Mouse (Mus musculus) CH12.LX (cell line): ENCODE data around the gene Phkg1. TPM values are rescaled to one million over a fixed set of nuclear protein-coding genes. Genes with fewer than 3 reads are reported as not detected.
A peak's percentile ranks its signal among the peaks of the same experiment; 100 is the strongest.

Source experiments
- DNase-seq: peaks from one replicate; pipeline ENCODE4 v3.0.0-alpha.2; 2013; ENCODE audit errors: extremely low read depth
- H3K27ac ChIP-seq: 2 replicates; pipeline ENCODE4 v1.5.1; 2012; ENCODE audit warnings: low read depth, mild to moderate bottlenecking, control low read depth, moderate library complexity; ENCODE audit not compliant: insufficient read depth
- H3K27me3 ChIP-seq: replicated peaks from 2 replicates; pipeline ENCODE3; 2012; ENCODE audit warnings: inconsistent platforms
- H3K36me3 ChIP-seq, 2 experiments: replicated peaks in 1 of 2; 2 replicates each; pipeline versions ENCODE3 to v1.6.1; 2012; ENCODE audit warnings: inconsistent platforms in 1 of 2, low read length in 1 of 2, mild to moderate bottlenecking in 1 of 2, mixed read lengths in 1 of 2, moderate library complexity in 1 of 2; ENCODE audit not compliant: control insufficient read depth in 1 of 2, insufficient read depth in 1 of 2
- H3K4me1 ChIP-seq, 2 experiments: 2 replicates each; pipeline ENCODE4 v1.6.1; 2012; ENCODE audit warnings: inconsistent platforms in 1 of 2, moderate library complexity in 1 of 2; ENCODE audit not compliant: insufficient read depth in 2 of 2, control insufficient read depth in 1 of 2
- H3K4me2 ChIP-seq: 2 replicates; pipeline ENCODE4 v1.6.1; 2012; ENCODE audit warnings: low read depth, mild to moderate bottlenecking, control low read depth; ENCODE audit not compliant: poor library complexity, insufficient read depth, severe bottlenecking
- H3K4me3 ChIP-seq, 3 experiments: fragments of 150-350 bp in 1 of 3; sonication (generic) in 1 of 3; replicated peaks in 1 of 3; 2 replicates each; pipeline versions ENCODE3 to v1.5.1; 2011 to 2012; ENCODE audit warnings: low read depth in 2 of 3, low read length in 2 of 3, mild to moderate bottlenecking in 2 of 3, moderate library complexity in 2 of 3, control low read depth in 1 of 3, improper control_type of control experiment in 1 of 3, inconsistent platforms in 1 of 3, mixed read lengths in 1 of 3; ENCODE audit not compliant: poor library complexity in 1 of 3
- H3K79me2 ChIP-seq: replicated peaks from 2 replicates; pipeline ENCODE4 v1.6.1; 2012; ENCODE audit warnings: mild to moderate bottlenecking, moderate library complexity; ENCODE audit not compliant: control insufficient read depth, poor library complexity, insufficient read depth, severe bottlenecking; ENCODE audit errors: extremely low read depth
- H3K9ac ChIP-seq: 2 replicates; pipeline ENCODE4 v1.6.1; 2012; ENCODE audit warnings: low read depth, mild to moderate bottlenecking, control low read depth, moderate library complexity; ENCODE audit not compliant: insufficient read depth
- H3K9me3 ChIP-seq: replicated peaks from 2 replicates; pipeline ENCODE3; 2012; ENCODE audit warnings: low read length, inconsistent platforms, mixed read lengths
- BHLHE40 ChIP-seq: IDR thresholded peaks from 2 replicates; pipeline ENCODE4 v1.6.1; 2011; ENCODE audit warnings: mild to moderate bottlenecking, low read depth, low read length, improper control_type of control experiment
- CHD1 ChIP-seq: IDR thresholded peaks from 2 replicates; pipeline ENCODE4 v1.6.1; 2012; ENCODE audit warnings: low read depth, low read length, improper control_type of control experiment, inconsistent platforms
- CHD2 ChIP-seq: IDR thresholded peaks from 2 replicates; pipeline ENCODE4 v1.6.1; 2011; ENCODE audit warnings: low read length, improper control_type of control experiment
- ELF1 ChIP-seq: IDR thresholded peaks from 2 replicates; pipeline ENCODE4 v1.6.1; 2014; ENCODE audit warnings: low read depth, mild to moderate bottlenecking, inconsistent platforms, low read length, improper control_type of control experiment
- GABPA ChIP-seq: IDR thresholded peaks from 2 replicates; pipeline ENCODE4 v1.6.1; 2012; ENCODE audit warnings: low read depth, low read length, improper control_type of control experiment, inconsistent platforms; ENCODE audit not compliant: insufficient replicate concordance
- HCFC1 ChIP-seq: IDR thresholded peaks from 2 replicates; pipeline ENCODE4 v1.6.1; 2012; ENCODE audit warnings: low read depth, mild to moderate bottlenecking, inconsistent platforms, low read length, improper control_type of control experiment
- JUN ChIP-seq: IDR thresholded peaks from 2 replicates; pipeline ENCODE4 v1.6.1; 2011; ENCODE audit warnings: low read depth, mild to moderate bottlenecking, low read length, improper control_type of control experiment, moderate library complexity; ENCODE audit not compliant: insufficient read depth
- MAFK ChIP-seq: IDR thresholded peaks from 2 replicates; pipeline ENCODE4 v1.6.1; 2011; ENCODE audit warnings: low read length, improper control_type of control experiment; ENCODE audit not compliant: insufficient replicate concordance
- MAX ChIP-seq: IDR thresholded peaks from 2 replicates; pipeline ENCODE4 v1.6.1; 2011; ENCODE audit warnings: low read length, improper control_type of control experiment
- MAZ ChIP-seq: IDR thresholded peaks from 2 replicates; pipeline ENCODE4 v1.6.1; 2012; ENCODE audit warnings: low read depth, mild to moderate bottlenecking, inconsistent platforms, low read length, improper control_type of control experiment, moderate library complexity
- MEF2A ChIP-seq: IDR thresholded peaks from 2 replicates; pipeline ENCODE4 v1.6.1; 2014; ENCODE audit warnings: low read depth, mild to moderate bottlenecking, inconsistent platforms, low read length, improper control_type of control experiment, borderline replicate concordance
- MYC ChIP-seq: IDR thresholded peaks from 2 replicates; pipeline ENCODE4 v1.6.1; 2011; ENCODE audit warnings: low read depth, mild to moderate bottlenecking, improper control_type of control experiment, low read length
- NELFE ChIP-seq: IDR thresholded peaks from 2 replicates; pipeline ENCODE4 v1.6.1; 2011; ENCODE audit warnings: low read depth, low read length, improper control_type of control experiment
- PAX5 ChIP-seq: IDR thresholded peaks from 2 replicates; pipeline ENCODE4 v1.6.1; 2012; ENCODE audit warnings: low read length, inconsistent platforms, mixed read lengths
- POLR2A ChIP-seq: IDR thresholded peaks from 2 replicates; pipeline ENCODE4 v1.6.1; 2011; ENCODE audit warnings: low read depth, mild to moderate bottlenecking, improper control_type of control experiment, low read length
- RAD21 ChIP-seq: IDR thresholded peaks from 2 replicates; pipeline ENCODE4 v1.6.1; 2011; ENCODE audit warnings: low read depth, mild to moderate bottlenecking, low read length, improper control_type of control experiment, moderate library complexity
- SIN3A ChIP-seq: IDR thresholded peaks from 2 replicates; pipeline ENCODE4 v1.6.1; 2012; ENCODE audit warnings: low read length, improper control_type of control experiment, inconsistent platforms
- TBP ChIP-seq: conservative IDR thresholded peaks from 2 replicates; pipeline ENCODE4 v1.6.1; 2011; ENCODE audit warnings: low read depth, low read length, improper control_type of control experiment
- TCF12 ChIP-seq: IDR thresholded peaks from 2 replicates; pipeline ENCODE4 v1.6.1; 2014; ENCODE audit warnings: low read depth, mild to moderate bottlenecking, inconsistent platforms, low read length, improper control_type of control experiment
- UBTF ChIP-seq: IDR thresholded peaks from 2 replicates; pipeline ENCODE4 v1.6.1; 2012; ENCODE audit warnings: low read depth, mild to moderate bottlenecking, inconsistent platforms, low read length, improper control_type of control experiment, moderate library complexity
- USF1 ChIP-seq: IDR thresholded peaks from 2 replicates; pipeline ENCODE4 v1.6.1; 2014; ENCODE audit warnings: low read depth, mild to moderate bottlenecking, inconsistent platforms, low read length, improper control_type of control experiment
- USF2 ChIP-seq: conservative IDR thresholded peaks from 2 replicates; pipeline ENCODE4 v1.6.1; 2011; ENCODE audit warnings: low read depth, low read length, improper control_type of control experiment
- ZC3H11A ChIP-seq: IDR thresholded peaks from 2 replicates; pipeline ENCODE4 v1.6.1; 2012; ENCODE audit warnings: low read depth, mild to moderate bottlenecking, inconsistent platforms, low read length, improper control_type of control experiment
- ZKSCAN1 ChIP-seq: IDR thresholded peaks from 2 replicates; pipeline ENCODE4 v1.6.1; 2012; ENCODE audit warnings: low read depth, inconsistent platforms, low read length, improper control_type of control experiment, borderline replicate concordance
- ZMIZ1 ChIP-seq: IDR thresholded peaks from 2 replicates; pipeline ENCODE4 v1.6.1; 2012; ENCODE audit warnings: low read depth, mild to moderate bottlenecking, inconsistent platforms, low read length, improper control_type of control experiment
- ZNF384 ChIP-seq: IDR thresholded peaks from 2 replicates; pipeline ENCODE4 v1.6.1; 2012; ENCODE audit warnings: low read depth, low read length, improper control_type of control experiment, inconsistent platforms
- dilution Hi-C: fragments of 300-500 bp; cut with MboI; formaldehyde crosslinking; loops from 2 replicates; pipeline ENCODE4 v1.14.3; 2020; ENCODE audit warnings: low sequenced_read_pairs; ENCODE audit not compliant: extremely low pct_unique_long_range_greater_than_20kb, extremely low pct_ligation_motif_present
- in situ Hi-C: fragments of 300-500 bp; cut with MboI; formaldehyde crosslinking; loops from 3 replicates; pipeline ENCODE4 v1.14.3; 2019; ENCODE audit warnings: low sequenced_read_pairs, low pct_ligation_motif_present, low pct_unique_long_range_greater_than_20kb, mixed read lengths
- polyA plus RNA-seq: library from polyadenylated mRNA; unstranded; fragments of >175 nt; gene quantifications from 2 replicates; pipeline ENCODE4 v1.2.1, GENCODE M21; 2012; ENCODE audit warnings: low read depth; ENCODE audit not compliant: insufficient read length
- total RNA-seq, 2 experiments: library from RNA; depleted of rRNA; stranded (reverse); fragments of 300-350 nt in 1 of 2; fragments of >200 nt in 1 of 2; gene quantifications; 2 replicates each; pipeline ENCODE4 v1.2.3; 2012 to 2014

The Phkg1 gene
- total and polyA plus RNA-seq, 3 experiments: 0.21 to 0.61 (median 0.23) TPM

DNA sequence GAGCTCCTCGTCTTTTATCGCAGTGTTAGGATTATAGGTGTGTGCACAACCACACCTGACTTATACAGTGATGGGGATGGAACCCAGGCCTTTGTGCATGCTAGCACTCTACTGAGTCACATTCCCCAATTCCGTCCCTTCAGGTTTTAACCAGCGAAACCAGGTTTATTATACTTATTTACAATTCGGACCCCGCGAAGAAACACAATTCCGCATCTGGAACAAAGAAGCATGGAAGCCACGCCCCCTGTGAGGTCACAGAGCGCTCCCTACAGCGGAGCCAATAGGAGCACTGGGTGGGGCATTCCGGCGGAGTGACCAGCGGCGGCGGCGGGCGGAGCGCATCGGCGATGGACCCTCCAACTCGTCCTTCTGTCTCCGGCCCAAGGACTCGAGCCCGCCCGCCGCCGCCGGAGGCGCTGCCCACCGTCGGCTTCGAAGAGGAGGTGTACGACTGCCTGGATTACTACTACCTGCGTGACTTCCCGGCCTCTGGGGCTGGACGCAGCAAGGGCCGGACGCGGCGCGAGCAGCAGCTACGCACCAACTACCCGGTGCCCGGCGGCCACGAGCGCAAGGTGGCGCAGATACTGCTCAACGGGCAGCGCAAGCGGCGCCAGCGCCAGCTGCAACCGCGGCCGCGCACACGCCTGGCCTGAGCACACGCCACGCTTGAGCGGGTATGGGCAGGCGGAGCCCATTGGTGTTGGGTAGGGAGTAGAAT, 10.1 kb upstream of the Phkg1 start, which contains the start of gene Nupr1l (continued):
- TF ChIP-seq GABPA (no peak), NELFE (peak; percentile 58; the same call in 1 of the 2 replicates), MAX (0 out of 2 replicates have a peak, but pooled peaks have one; percentile 16), MAFK (no peak), ZMIZ1 (peak; percentile 60; the same call in 1 of the 2 replicates), RAD21 (no peak), SIN3A (0 out of 2 replicates have a peak, but pooled peaks have one; percentile 47)

DNA sequence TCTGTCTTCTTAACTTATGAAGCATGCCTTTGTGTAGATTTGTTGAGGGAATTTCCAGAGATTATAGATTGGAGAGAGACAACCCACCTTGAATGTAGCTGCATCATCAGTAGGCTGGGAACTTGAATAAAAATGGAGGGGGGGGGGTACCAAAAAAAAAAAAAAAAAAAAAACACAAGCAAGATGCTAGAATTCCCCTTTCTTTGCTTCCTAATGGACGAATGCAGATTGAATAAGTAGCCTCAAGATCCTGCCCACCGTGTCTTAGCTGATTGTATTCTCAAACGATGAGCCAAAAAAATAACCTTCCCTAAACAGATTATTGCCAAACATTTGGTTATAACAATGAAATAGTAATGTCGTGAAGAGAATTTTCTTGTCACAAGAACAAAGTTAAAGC, 9.4 kb upstream of the Phkg1 start:
- no peak for TF ChIP-seq HCFC1
- peak; percentile 64 for TF ChIP-seq ZNF384
- TF ChIP-seq, all 38 proteins: peak for 1
- no peak for DNase-seq
- H3K27me3 ChIP-seq: peaks cover 20% of the 10 kb centered on the region
- no peak overlapping the region for H3K27ac ChIP-seq
- in situ Hi-C loops: no loop called here
- dilution Hi-C loops: no loop called here
- H3K79me2 ChIP-seq: no peaks in the 10 kb centered on the region
- no peaks in the 10 kb centered on the region for H3K9me3 ChIP-seq
- H3K4me3 ChIP-seq: peak overlapping the region; percentile 45 to 64 (median 54)
- peaks cover 2 to 16% of the 10 kb centered on the region in 2 experiments for H3K4me1 ChIP-seq
- H3K9ac ChIP-seq: peak overlapping the region; percentile 27; the same call in 1 of the 2 replicates
- H3K4me2 ChIP-seq: peak overlapping the region; percentile 76
- peaks cover 2 to 6% of the 10 kb centered on the region in 2 experiments for H3K36me3 ChIP-seq

GRCm38 (mm10) chr5:129895198-129896088, 2.9 kb downstream of the Phkg1 start, which contains the start of gene Zbed5:
TSS of gene Zbed5 (plus strand) at chr5:129895723.
- Histone ChIP-seq H3K9ac (peak within 1 kb of the TSS; percentile 18; the same call in 1 of the 2 replicates), H3K27me3 (peaks cover 10% of the 10 kb centered on the region), H3K27ac (no peak within 1 kb of the TSS), H3K4me2 (peak within 1 kb of the TSS; percentile 95), H3K9me3 (peaks cover 5% of the 10 kb centered on the region), H3K36me3 (peaks cover 0 to 2% of the 10 kb centered on the region in 2 experiments), H3K4me1 (peaks cover 3 to 12% of the 10 kb centered on the region in 2 experiments; a peak in 2 of 4 replicates), H3K4me3 (peak within 1 kb of the TSS; percentile 64 to 73 (median 72)), H3K79me2 (no peaks in the 10 kb centered on the region)
- in situ Hi-C loops (no loop called here), dilution Hi-C loops (no loop called here)
- DNase-seq: peak; percentile 94
- TF ChIP-seq MAFK: no peak
- TF ChIP-seq CHD1: no peak
- TF ChIP-seq ZMIZ1: no peak
- TF ChIP-seq TBP: 0 out of 2 replicates have a peak, but pooled peaks have one; percentile 12
- no peak for TF ChIP-seq ZNF384
- TF ChIP-seq UBTF: no peak
- peak; percentile 93 for TF ChIP-seq MYC
- no peak for TF ChIP-seq MAZ
- TF ChIP-seq ELF1: peak; percentile 71
- TF ChIP-seq PAX5: no peak
- TF ChIP-seq CHD2: peak; percentile 94
- no peak for TF ChIP-seq USF2
- no peak for TF ChIP-seq ZC3H11A
- no peak; the same call in 1 of the 2 replicates for TF ChIP-seq USF1
- TF ChIP-seq POLR2A: peak; percentile 57
- TF ChIP-seq MAX: peak; percentile 91
- TF ChIP-seq JUN: no peak
- TF ChIP-seq MEF2A: no peak
- TF ChIP-seq BHLHE40: peak; percentile 34; the same call in 1 of the 2 replicates
- TF ChIP-seq TCF12: no peak
- TF ChIP-seq ZKSCAN1: no peak
